Mouse (Mus musculus) thymus, adult 2 months (tissue): ENCODE data around the gene B3galt4. TPM values are rescaled to one million over a fixed set of nuclear protein-coding genes. Genes with fewer than 3 reads are reported as not detected.

ENCODE experiments used
- DNase-seq: peaks from one replicate; pipeline ENCODE4 v3.0.0; 2021
- H3K27ac ChIP-seq: fragments of 200-500 bp; 2 replicates; pipeline ENCODE4 v1.5.1; 2012; ENCODE audit warnings: low read length, control low read depth; ENCODE audit not compliant: control insufficient read depth, insufficient read depth
- H3K27me3 ChIP-seq: fragments of 200-500 bp; 2 replicates; pipeline ENCODE4 v1.6.1; 2012; ENCODE audit warnings: mild to moderate bottlenecking, low read length, moderate library complexity, mixed read lengths; ENCODE audit not compliant: control insufficient read depth, insufficient read depth
- H3K36me3 ChIP-seq: fragments of 200-500 bp; 2 replicates; pipeline ENCODE4 v1.6.1; 2012; ENCODE audit warnings: mild to moderate bottlenecking, low read length, moderate library complexity; ENCODE audit not compliant: control insufficient read depth, insufficient read depth
- H3K4me1 ChIP-seq: fragments of 200-500 bp; replicated peaks from 2 replicates; pipeline ENCODE4 v1.6.1; 2012; ENCODE audit warnings: low read length; ENCODE audit not compliant: control insufficient read depth, insufficient read depth
- H3K4me3 ChIP-seq: fragments of 200-500 bp; 2 replicates; pipeline ENCODE4 v1.5.1; 2012; ENCODE audit warnings: mild to moderate bottlenecking, low read length, control low read depth, moderate library complexity; ENCODE audit not compliant: control insufficient read depth, insufficient read depth
- CTCF ChIP-seq: fragments of 200-500 bp; IDR thresholded peaks from 2 replicates; pipeline ENCODE4 v1.5.1; 2012; ENCODE audit warnings: mild to moderate bottlenecking, control low read depth, low read length, moderate library complexity, borderline replicate concordance; ENCODE audit not compliant: control insufficient read depth, poor library complexity, insufficient read depth; ENCODE audit errors: extremely low read depth
- POLR2A ChIP-seq: fragments of 200-500 bp; IDR thresholded peaks from 2 replicates; pipeline ENCODE4 v1.6.1; 2012; ENCODE audit warnings: mild to moderate bottlenecking, low read length, control low read depth, moderate library complexity; ENCODE audit not compliant: control insufficient read depth, poor library complexity, insufficient read depth; ENCODE audit errors: extremely low read depth
- WGBS: fragments of 180-500 bp; shearing (Covaris S2); methylation state at CpG from one replicate; pipeline ENCODE4 v1.1.7; 2018; 5-methylcytosine and 5-hydroxymethylcytosine counted together
- polyA plus RNA-seq: library from polyadenylated mRNA; depleted of rRNA; stranded (reverse); fragments of >200 nt; gene quantifications from 2 replicates; pipeline ENCODE4 v1.2.3, GENCODE M21; 2012

The B3galt4 gene
- polyA plus RNA-seq, 1 experiment = 25.8 TPM

- peaks cover 29% of the 10 kb centered on the region for H3K36me3 ChIP-seq
- no peak overlapping the region for H3K27ac ChIP-seq
- TF ChIP-seq CTCF (no peak), POLR2A (no peak)
- H3K27me3 ChIP-seq = no peaks in the 10 kb centered on the region
- peaks cover 13% of the 10 kb centered on the region for H3K4me1 ChIP-seq
- no peak overlapping the region for H3K4me3 ChIP-seq
- peak; percentile 0 for DNase-seq
- WGBS = 60% methylated on average over 6 of the region's 6 CpGs
Observed at GRCm38 (mm10) chr17:33957493-33957892, 6.2 kb upstream of the B3galt4 start.

DNA sequence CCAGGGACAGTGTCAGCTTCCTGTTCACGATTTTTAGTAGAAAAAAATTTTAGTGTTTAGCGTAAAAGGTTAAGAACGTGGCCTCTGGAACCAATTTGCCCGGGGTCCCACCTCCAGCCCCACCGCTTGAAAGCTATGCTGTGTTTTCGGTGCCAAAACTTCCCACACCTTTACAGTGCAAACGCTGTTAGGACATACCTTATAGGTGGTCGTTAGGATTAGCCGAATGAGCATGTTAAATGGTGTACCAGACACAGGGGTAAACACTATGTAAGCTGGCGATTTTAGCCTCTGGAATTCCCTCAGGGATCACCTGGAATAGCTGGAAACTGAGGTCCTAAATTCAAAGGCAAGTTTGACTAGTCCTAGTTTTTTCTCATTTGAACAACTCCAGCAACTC is 5.0 kb upstream of the B3galt4 start:
- Histone ChIP-seq H3K4me3 (peak overlapping the region; percentile 52), H3K4me1 (peaks cover 21% of the 10 kb centered on the region), H3K27ac (0 out of 2 replicates have a peak overlapping the region, but pooled peaks have one; percentile 87), H3K27me3 (no peaks in the 10 kb centered on the region), H3K36me3 (peaks cover 26% of the 10 kb centered on the region)
- TF ChIP-seq CTCF = no peak
- TF ChIP-seq POLR2A = no peak
- WGBS = 7% methylated on average over 10 of the region's 10 CpGs
- DNase-seq = no peak

- Histone ChIP-seq H3K27ac (peak within 1 kb of the TSS; percentile 87), H3K4me3 (peak within 1 kb of the TSS; percentile 85), H3K4me1 (peaks cover 25% of the 10 kb centered on the region), H3K36me3 (peaks cover 22% of the 10 kb centered on the region), H3K27me3 (no peaks in the 10 kb centered on the region)
- TF ChIP-seq POLR2A (peak; percentile 90), CTCF (no peak)
- DNase-seq = peak; percentile 96
- under 1% methylated on average over 50 of the region's 50 CpGs for WGBS
Observed at GRCm38 (mm10) chr17:33955555-33956214, 4.4 kb upstream of the B3galt4 start, which contains the start of the genes Vps52 and Rps18. Gene Vps52 (plus strand): TSS chr17:33955812. Gene Rps18 (minus strand): TSS chr17:33956001.

DNA sequence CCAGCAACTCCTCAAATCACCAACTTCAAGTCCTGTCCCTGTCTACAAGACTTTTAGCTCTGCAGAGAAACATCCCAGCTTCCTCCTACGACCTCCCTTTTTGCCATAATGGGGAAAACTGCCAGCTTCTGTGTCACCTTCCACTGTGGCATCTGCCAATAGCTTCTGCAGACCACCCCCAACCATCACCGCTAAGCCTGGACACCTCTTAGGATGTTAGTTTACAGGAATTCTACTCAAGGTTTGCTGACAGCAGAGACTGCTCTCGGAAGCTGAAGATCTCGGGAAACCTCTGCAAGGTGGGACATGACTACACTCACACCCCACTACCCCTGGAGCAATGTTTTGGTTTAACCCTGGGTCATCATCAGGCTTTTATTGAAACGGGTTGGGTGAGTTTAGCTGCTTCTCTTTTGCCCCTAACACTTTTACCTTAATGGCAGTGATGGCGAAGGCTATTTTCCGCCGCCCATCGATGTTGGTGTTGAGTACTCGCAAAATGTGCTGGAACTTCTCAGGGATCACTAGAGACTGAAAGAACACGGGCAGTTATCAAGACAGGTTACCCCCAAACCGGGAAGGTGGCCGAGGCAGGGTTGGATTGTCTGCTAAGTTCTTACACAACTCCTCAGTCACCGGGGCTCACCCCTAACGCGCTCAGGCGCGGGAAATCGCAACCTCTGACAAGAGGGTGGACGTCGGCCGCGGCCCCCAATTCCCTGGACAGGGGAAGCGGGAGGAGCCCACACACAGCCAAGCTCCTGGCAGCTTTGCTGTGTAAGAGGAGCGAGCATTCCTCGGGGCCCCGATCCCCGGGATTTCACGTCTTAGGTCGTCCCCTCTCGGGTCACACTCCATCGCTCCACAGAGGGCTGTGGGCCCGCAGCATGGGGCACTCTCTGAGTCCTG is 3.6 kb upstream of the B3galt4 start:
- 1% methylated on average over 33 of the region's 33 CpGs for WGBS
- TF ChIP-seq CTCF = 0 out of 2 replicates have a peak, but pooled peaks have one; percentile 19
- TF ChIP-seq POLR2A = no peak
- DNase-seq = no peak
- no peaks in the 10 kb centered on the region for H3K27me3 ChIP-seq
- peaks cover 33% of the 10 kb centered on the region for H3K4me1 ChIP-seq
- peak overlapping the region; percentile 39; the same call in 1 of the 2 replicates for H3K27ac ChIP-seq
- peak overlapping the region; percentile 85 for H3K4me3 ChIP-seq
- peaks cover 14% of the 10 kb centered on the region for H3K36me3 ChIP-seq

- no peaks in the 10 kb centered on the region for H3K27me3 ChIP-seq
- DNase-seq = peak; percentile 0
- WGBS = 43% methylated on average over 5 of the region's 5 CpGs
- peaks cover 7% of the 10 kb centered on the region; the same call in 1 of the 2 replicates for H3K36me3 ChIP-seq
- H3K27ac ChIP-seq = no peak overlapping the region
- no peak for TF ChIP-seq POLR2A
- no peak for TF ChIP-seq CTCF
- H3K4me3 ChIP-seq = no peak overlapping the region
- H3K4me1 ChIP-seq = peaks cover 38% of the 10 kb centered on the region
Observed at GRCm38 (mm10) chr17:33953961-33954565, 2.8 kb upstream of the B3galt4 start.

DNA sequence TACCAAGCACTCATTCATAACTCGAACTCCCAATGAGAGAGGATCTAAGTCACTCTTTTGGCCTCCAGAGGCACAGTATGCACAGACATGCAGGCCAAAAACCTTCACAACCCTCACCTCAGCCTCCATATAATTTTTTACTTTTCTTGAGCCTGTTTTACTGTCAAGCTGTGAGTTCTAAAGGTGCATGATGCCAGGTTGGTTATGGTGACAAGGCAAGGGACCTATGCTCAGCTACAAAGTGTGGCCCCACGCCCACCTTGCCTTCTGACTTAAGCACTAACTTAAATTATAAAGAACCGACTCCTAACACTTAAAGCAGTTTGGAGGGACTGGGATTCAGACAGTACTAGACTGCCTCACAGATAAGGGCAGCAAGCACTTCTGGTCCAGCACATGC is 2.0 kb upstream of the B3galt4 start:
- Histone ChIP-seq H3K4me1 (peaks cover 46% of the 10 kb centered on the region), H3K4me3 (no peak overlapping the region), H3K36me3 (peaks cover 7% of the 10 kb centered on the region; the same call in 1 of the 2 replicates), H3K27me3 (no peaks in the 10 kb centered on the region), H3K27ac (no peak overlapping the region)
- 83% methylated on average over 3 of the region's 3 CpGs for WGBS
- no peak for TF ChIP-seq POLR2A
- no peak for TF ChIP-seq CTCF
- no peak for DNase-seq
